Mouse (Mus musculus) embryonic stem cell, embryonic (primary cell): ENCODE data around the gene Mtrf1.

Experiments
- CTCF ChIA-PET, 4 experiments: fragments of 300-600 bp in 2 of 4; fragments of 350-600 bp in 2 of 4; sonication (Branson Sonifier 250); formaldehyde crosslinking; loops; one replicate each; lab custom pipeline; 2022; ENCODE audit warnings: inconsistent platforms in 2 of 4; lab: Charles Lee
- POLR2A ChIA-PET, 4 experiments: fragments of 300-600 bp in 2 of 4; fragments of 350-600 bp in 2 of 4; sonication (Branson Sonifier 250); formaldehyde crosslinking; loops; one replicate each; lab custom pipeline; 2022; ENCODE audit warnings: antibody characterized with exemption in 4 of 4, inconsistent platforms in 1 of 4; lab: Charles Lee

Gene Mtrf1

GRCm38 (mm10) chr14:79397321-79398122, at the start of gene Mtrf1:
Gene Mtrf1, plus strand, starts transcription at chr14:79397772.
- CTCF ChIA-PET = interaction anchor here in 2 of 4 experiments (0.5 to 1.0 kb wide), 2 partner anchors 29 to 92 kb away, joined by 3 to 4 read pairs; partner anchors contain the start of gene Kbtbd7 (in 1 of the 2)
- POLR2A ChIA-PET = interaction anchor here (0.6 to 2.5 kb wide), 25 partner anchors 7 to 374 kb away, joined by 3 to 22 read pairs (median 4); partner anchors contain the start of genes Kbtbd7 (in 3 of the 4), Elf1 (in 1 of the 4), Naa16 (in 1 of the 4) and Pcdh8 (in 1 of the 4)

GRCm38 (mm10) chr14:79358055-79358454, 39.5 kb upstream of the Mtrf1 start:
- ChIA-PET POLR2A (interaction anchor here in 1 of 4 experiments (1.2 kb wide), 1 partner anchor 15 kb away, joined by 3 read pairs; no protein-coding TSS in a partner anchor), CTCF (no interaction called here)

GRCm38 (mm10) chr14:79377041-79377440, 20.5 kb upstream of the Mtrf1 start:
- ChIA-PET CTCF (no interaction called here), POLR2A (interaction anchor here in 1 of 4 experiments (1.0 to 3.3 kb wide), 4 partner anchors 10 to 211 kb away, joined by 3 to 14 read pairs (median 7); partner anchors contain the start of gene Sugt1)

- ChIA-PET POLR2A (interaction anchor here in 1 of 4 experiments (1.1 to 1.5 kb wide), 4 partner anchors 13 to 82 kb away, joined by 3 to 5 read pairs (median 3); partner anchors contain the start of gene Rgcc), CTCF (no interaction called here)
Observed at GRCm38 (mm10) chr14:79383120-79383519, 14.5 kb upstream of the Mtrf1 start.

GRCm38 (mm10) chr14:79388304-79388703, 9.3 kb upstream of the Mtrf1 start:
- POLR2A ChIA-PET = interaction anchor here in 2 of 4 experiments (0.7 to 4.0 kb wide), 9 partner anchors 8 to 247 kb away, joined by 3 to 39 read pairs (median 5); partner anchors contain the start of genes Elf1 (in 1 of the 2) and Wbp4 (in 1 of the 2)
- CTCF ChIA-PET = no interaction called here

GRCm38 (mm10) chr14:79389438-79390264, 7.9 kb upstream of the Mtrf1 start:
- ChIA-PET POLR2A (interaction anchor here (0.6 to 4.0 kb wide), 67 partner anchors 8 to 720 kb away, joined by 3 to 39 read pairs (median 4); partner anchors contain the start of genes Sugt1 (in 3 of the 4), Elf1 (in 2 of the 4), Wbp4 (in 2 of the 4) and Dgkh (in 1 of the 4)), CTCF (interaction anchor here in 3 of 4 experiments (0.5 to 1.6 kb wide), 6 partner anchors 21 to 869 kb away, joined by 3 to 7 read pairs (median 4); partner anchors contain the start of gene Sugt1 (in 1 of the 3))

GRCm38 (mm10) chr14:79390265-79390926, 7.2 kb upstream of the Mtrf1 start, which contains the start of gene Naa16:
Gene Naa16, minus strand, starts transcription at chr14:79390778.
- POLR2A ChIA-PET = interaction anchor here in 3 of 4 experiments (0.6 to 4.0 kb wide), 60 partner anchors 8 to 721 kb away, joined by 3 to 39 read pairs (median 4); partner anchors contain the start of genes Sugt1 (in 3 of the 3), Elf1 (in 2 of the 3), Kbtbd6 (in 2 of the 3) and Wbp4 (in 2 of the 3)
- CTCF ChIA-PET = interaction anchor here in 2 of 4 experiments (0.5 to 1.6 kb wide), 6 partner anchors 21 to 225 kb away, joined by 3 to 7 read pairs (median 4); partner anchors contain the start of gene Sugt1 (in 1 of the 2)

GRCm38 (mm10) chr14:79393289-79393688, 4.3 kb upstream of the Mtrf1 start:
- ChIA-PET CTCF (no interaction called here), POLR2A (interaction anchor here in 1 of 4 experiments (1.1 to 1.4 kb wide), 3 partner anchors 64 to 93 kb away, joined by 3 read pairs; no protein-coding TSS in a partner anchor)

- ChIA-PET CTCF (no interaction called here), POLR2A (interaction anchor here in 1 of 4 experiments (0.9 to 1.4 kb wide), 3 partner anchors 32 to 230 kb away, joined by 3 read pairs; partner anchors contain the start of gene Kbtbd7)
Observed at GRCm38 (mm10) chr14:79394564-79394963, 3.0 kb upstream of the Mtrf1 start.

GRCm38 (mm10) chr14:79407641-79408040, 10.1 kb downstream of the Mtrf1 start:
- POLR2A ChIA-PET = interaction anchor here in 2 of 4 experiments (0.9 to 1.6 kb wide), 3 partner anchors 10 to 56 kb away, joined by 3 to 4 read pairs (median 3); partner anchors contain the start of genes Kbtbd7 (in 1 of the 2) and Mtrf1 (in 1 of the 2)

GRCm38 (mm10) chr14:79409278-79409830, 11.8 kb downstream of the Mtrf1 start:
- POLR2A ChIA-PET = interaction anchor here in 2 of 4 experiments (1.0 to 4.0 kb wide), 3 partner anchors 11 to 19 kb away, joined by 3 to 22 read pairs (median 4); partner anchors contain the start of genes Mtrf1 (in 1 of the 2) and Naa16 (in 1 of the 2)

More at GRCm38 (mm10) chr14:79407641-79408040, 10.1 kb downstream of the Mtrf1 start:
- CTCF ChIA-PET = no interaction called here

GRCm38 (mm10) chr14:79410662-79411061, 13.1 kb downstream of the Mtrf1 start:
- CTCF ChIA-PET = interaction anchor here in 1 of 4 experiments (1.2 kb wide), 1 partner anchor 21 kb away, joined by 7 read pairs; no protein-coding TSS in a partner anchor
- POLR2A ChIA-PET = interaction anchor here in 2 of 4 experiments (0.6 to 4.0 kb wide), 8 partner anchors 10 to 70 kb away, joined by 3 to 22 read pairs (median 4); partner anchors contain the start of genes Kbtbd7 (in 2 of the 2), Mtrf1 (in 1 of the 2) and Naa16 (in 1 of the 2)

More at GRCm38 (mm10) chr14:79409278-79409830, 11.8 kb downstream of the Mtrf1 start:
- CTCF ChIA-PET = no interaction called here

GRCm38 (mm10) chr14:79413121-79413520, 15.5 kb downstream of the Mtrf1 start:
- ChIA-PET POLR2A (interaction anchor here in 2 of 4 experiments (1.0 to 4.0 kb wide), 6 partner anchors 11 to 174 kb away, joined by 3 to 22 read pairs (median 6); partner anchors contain the start of genes Kbtbd7 (in 1 of the 2), Mtrf1 (in 1 of the 2), Naa16 (in 1 of the 2) and Sugt1 (in 1 of the 2)), CTCF (interaction anchor here in 1 of 4 experiments (1.0 kb wide), 1 partner anchor 55 kb away, joined by 3 read pairs; no protein-coding TSS in a partner anchor)

GRCm38 (mm10) chr14:79420083-79420685, 22.6 kb downstream of the Mtrf1 start:
- CTCF ChIA-PET = no interaction called here
- POLR2A ChIA-PET = interaction anchor here in 1 of 4 experiments (0.6 to 2.2 kb wide), 6 partner anchors 10 to 90 kb away, joined by 3 to 11 read pairs (median 4); partner anchors contain the start of gene Naa16

- POLR2A ChIA-PET = interaction anchor here (0.5 to 3.5 kb wide), 45 partner anchors 9 to 345 kb away, joined by 3 to 20 read pairs (median 4); partner anchors contain the start of genes Kbtbd6 (in 4 of the 4), Mtrf1 (in 2 of the 4), Sugt1 (in 2 of the 4) and Wbp4 (in 2 of the 4)
- CTCF ChIA-PET = interaction anchor here in 2 of 4 experiments (0.6 to 0.8 kb wide), 4 partner anchors 10 to 879 kb away, joined by 3 to 6 read pairs (median 4); partner anchors contain the start of gene Mtrf1 (in 1 of the 2)
Observed at GRCm38 (mm10) chr14:79425979-79426729, 28.6 kb downstream of the Mtrf1 start, which contains the start of gene Kbtbd7. Gene Kbtbd7, plus strand, starts transcription at chr14:79426511.
